Mouse (Mus musculus) E14TG2a.4 (cell line): ENCODE measurements around the gene Trhr2.

Experiments
- H3K27me3 ChIP-seq: 2 replicates; pipeline ENCODE4 v1.6.1; 2014; ENCODE audit warnings: low read length, control low read depth; ENCODE audit not compliant: insufficient read depth
- H3K36me3 ChIP-seq: 2 replicates; pipeline ENCODE4 v1.6.1; 2014; ENCODE audit warnings: low read length, control low read depth; ENCODE audit not compliant: insufficient read depth
- H3K4me1 ChIP-seq: replicated peaks from 2 replicates; pipeline ENCODE4 v1.6.1; 2014; ENCODE audit warnings: low read depth, low read length, control low read depth
- H3K4me3 ChIP-seq: replicated peaks from 2 replicates; pipeline ENCODE4 v1.5.1; 2014; ENCODE audit warnings: mild to moderate bottlenecking, low read length
- H3K9me3 ChIP-seq: 2 replicates; pipeline ENCODE4 v1.6.1; 2014; ENCODE audit warnings: low read length, control low read depth
- CTCF ChIP-seq: conservative IDR thresholded peaks from 2 replicates; pipeline ENCODE4 v1.5.1; 2014; ENCODE audit warnings: low read length
- NANOG ChIP-seq: IDR thresholded peaks from 2 replicates; pipeline ENCODE4 v1.6.1; 2014; ENCODE audit warnings: borderline replicate concordance, low read length, mixed read lengths
- POU5F1 ChIP-seq: IDR thresholded peaks from 2 replicates; pipeline ENCODE4 v1.6.1; 2014; ENCODE audit warnings: low read length, borderline replicate concordance

Gene Trhr2

DNA sequence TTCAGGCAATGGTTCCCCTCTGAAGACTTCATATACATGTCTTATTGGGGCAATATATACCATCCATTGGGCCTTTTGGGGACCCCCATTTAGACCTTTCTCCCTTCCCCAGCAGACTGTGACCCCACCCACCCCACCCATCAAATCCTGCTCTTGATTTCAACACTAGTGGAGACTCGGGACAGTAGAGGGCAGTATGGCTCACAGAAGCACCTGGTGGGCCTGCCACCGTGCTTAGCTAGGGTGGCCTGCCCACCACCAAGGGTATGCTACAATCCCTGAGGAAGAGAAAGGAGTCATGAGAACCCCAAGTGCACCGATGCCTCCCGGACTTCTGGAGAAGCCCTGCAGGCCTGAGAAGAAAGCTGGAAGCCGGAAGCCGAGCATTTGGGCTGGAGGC lies 21.7 kb downstream of the Trhr2 start:
- Histone ChIP-seq H3K9me3 (no peaks in the 10 kb centered on the region), H3K36me3 (no peaks in the 10 kb centered on the region), H3K27me3 (peaks cover 78% of the 10 kb centered on the region), H3K4me1 (peaks cover 45% of the 10 kb centered on the region), H3K4me3 (no peak overlapping the region)
- TF ChIP-seq NANOG (no peak), POU5F1 (no peak), CTCF (no peak)

DNA sequence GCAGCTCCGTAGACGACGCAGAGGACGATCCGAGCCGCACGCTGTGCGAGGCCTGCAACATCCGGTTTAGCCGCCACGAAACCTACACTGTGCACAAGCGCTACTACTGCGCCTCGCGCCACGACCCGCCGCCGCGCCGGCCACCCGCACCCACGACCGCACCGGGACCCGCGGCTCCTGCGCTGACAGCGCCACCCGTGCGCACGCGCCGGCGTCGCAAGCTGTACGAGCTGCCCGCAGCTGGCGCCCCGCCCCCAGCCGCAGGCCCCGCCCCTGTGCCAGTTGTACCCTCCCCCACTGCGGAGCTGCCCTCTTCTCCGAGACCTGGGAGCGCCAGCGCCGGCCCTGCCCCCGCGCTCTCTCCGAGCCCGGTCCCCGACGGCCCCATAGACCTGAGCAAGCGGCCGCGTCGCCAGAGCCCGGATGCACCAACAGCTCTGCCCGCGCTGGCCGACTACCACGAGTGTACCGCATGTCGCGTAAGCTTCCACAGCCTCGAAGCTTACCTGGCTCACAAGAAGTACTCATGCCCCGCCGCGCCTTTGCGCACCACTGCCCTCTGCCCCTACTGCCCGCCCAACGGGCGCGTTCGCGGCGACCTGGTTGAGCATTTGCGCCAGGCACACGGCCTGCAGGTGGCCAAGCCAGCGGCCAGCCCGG lies 24.2 kb downstream of the Trhr2 start:
- TF ChIP-seq POU5F1 (no peak), NANOG (no peak), CTCF (no peak)
- peaks cover 54% of the 10 kb centered on the region for H3K27me3 ChIP-seq
- H3K9me3 ChIP-seq = no peaks in the 10 kb centered on the region
- H3K4me3 ChIP-seq = peak overlapping the region; percentile 86
- H3K4me1 ChIP-seq = peaks cover 27% of the 10 kb centered on the region
- H3K36me3 ChIP-seq = no peaks in the 10 kb centered on the region

DNA sequence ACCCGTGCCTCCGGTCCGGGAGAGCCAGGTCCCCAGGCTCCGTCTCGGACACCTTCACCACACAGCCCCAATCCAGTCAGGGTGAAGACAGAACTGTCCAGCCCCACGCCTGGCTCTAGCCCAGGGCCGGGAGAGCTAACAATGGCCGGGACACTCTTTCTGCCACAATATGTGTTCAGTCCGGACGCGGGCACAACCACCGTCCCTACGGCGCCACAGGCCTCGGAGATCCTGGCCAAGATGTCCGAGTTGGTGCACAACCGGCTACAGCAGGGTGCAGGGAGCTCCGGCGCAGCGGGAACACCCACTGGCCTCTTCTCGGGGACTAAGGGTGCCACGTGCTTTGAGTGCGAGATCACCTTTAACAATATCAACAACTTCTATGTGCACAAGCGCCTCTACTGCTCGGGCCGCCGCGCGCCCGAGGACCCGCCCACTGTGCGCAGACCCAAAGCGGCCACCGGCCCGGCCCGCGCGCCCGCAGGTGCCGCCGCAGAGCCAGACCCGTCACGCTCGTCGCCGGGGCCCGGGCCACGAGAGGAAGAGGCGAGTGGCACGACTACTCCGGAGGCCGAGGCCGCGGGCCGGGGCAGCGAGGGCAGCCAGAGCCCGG lies 24.8 kb downstream of the Trhr2 start:
- H3K36me3 ChIP-seq = no peaks in the 10 kb centered on the region
- TF ChIP-seq POU5F1 = no peak
- TF ChIP-seq CTCF = no peak
- TF ChIP-seq NANOG = no peak
- peak overlapping the region; percentile 86 for H3K4me3 ChIP-seq
- H3K9me3 ChIP-seq = no peaks in the 10 kb centered on the region
- H3K27me3 ChIP-seq = peaks cover 55% of the 10 kb centered on the region
- H3K4me1 ChIP-seq = peaks cover 24% of the 10 kb centered on the region

DNA sequence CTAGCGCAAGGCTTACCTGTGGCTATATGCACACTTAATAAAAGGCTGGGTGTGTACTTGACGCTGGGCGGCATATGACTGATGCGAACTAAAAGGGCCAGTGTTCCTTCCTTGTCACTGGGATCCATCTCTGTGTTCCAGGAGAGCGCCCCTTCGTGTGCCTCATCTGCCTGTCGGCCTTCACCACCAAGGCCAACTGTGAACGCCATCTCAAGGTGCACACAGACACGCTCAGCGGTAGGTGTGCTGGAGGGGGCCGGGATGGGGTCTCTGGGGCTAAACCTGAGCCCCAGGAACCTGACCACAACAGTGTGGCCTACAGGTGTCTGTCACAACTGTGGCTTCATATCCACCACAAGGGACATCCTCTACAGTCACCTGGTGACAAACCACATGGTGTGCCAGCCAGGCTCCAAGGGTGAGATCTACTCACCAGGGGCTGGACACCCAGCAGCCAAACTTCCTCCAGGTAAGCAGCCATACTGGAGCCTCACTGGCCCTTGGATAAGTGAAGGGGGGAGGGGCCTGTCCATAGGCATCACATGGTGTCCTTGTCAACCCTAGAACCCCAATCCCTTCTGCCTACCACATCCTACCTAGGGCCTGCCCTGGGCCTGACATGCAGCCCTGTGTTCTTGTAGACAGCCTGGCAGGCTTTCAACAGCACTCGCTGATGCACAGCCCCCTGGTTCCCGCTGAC lies 25.6 kb downstream of the Trhr2 start:
- H3K36me3 ChIP-seq = no peaks in the 10 kb centered on the region
- peaks cover 27% of the 10 kb centered on the region for H3K4me1 ChIP-seq
- no peaks in the 10 kb centered on the region for H3K9me3 ChIP-seq
- H3K27me3 ChIP-seq = peaks cover 55% of the 10 kb centered on the region
- peak overlapping the region; percentile 86 for H3K4me3 ChIP-seq
- no peak for TF ChIP-seq NANOG
- TF ChIP-seq POU5F1 = no peak
- TF ChIP-seq CTCF = no peak

DNA sequence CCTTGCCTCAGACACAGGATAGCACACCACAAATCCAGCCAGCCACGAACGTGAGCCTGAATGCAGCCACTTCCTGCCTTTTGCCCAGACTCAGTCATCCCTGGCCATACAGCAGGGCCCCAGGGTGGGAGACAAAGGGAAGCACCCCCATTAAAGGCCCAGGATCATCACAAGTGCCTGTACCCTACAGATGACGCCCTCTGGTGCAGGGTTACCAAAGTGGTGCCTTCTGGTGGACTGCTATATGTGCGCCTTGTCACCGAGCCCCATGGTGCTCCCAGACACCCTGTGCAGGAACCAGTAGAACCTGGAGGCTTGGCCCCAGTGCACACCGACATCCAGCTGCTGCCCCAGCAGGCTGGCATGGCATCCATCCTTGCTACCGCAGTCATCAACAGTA lies 27.0 kb downstream of the Trhr2 start:
- Histone ChIP-seq H3K4me3 (no peak overlapping the region), H3K9me3 (no peaks in the 10 kb centered on the region), H3K36me3 (no peaks in the 10 kb centered on the region), H3K4me1 (peaks cover 32% of the 10 kb centered on the region), H3K27me3 (peaks cover 45% of the 10 kb centered on the region)
- TF ChIP-seq POU5F1 (no peak), NANOG (no peak), CTCF (no peak)

DNA sequence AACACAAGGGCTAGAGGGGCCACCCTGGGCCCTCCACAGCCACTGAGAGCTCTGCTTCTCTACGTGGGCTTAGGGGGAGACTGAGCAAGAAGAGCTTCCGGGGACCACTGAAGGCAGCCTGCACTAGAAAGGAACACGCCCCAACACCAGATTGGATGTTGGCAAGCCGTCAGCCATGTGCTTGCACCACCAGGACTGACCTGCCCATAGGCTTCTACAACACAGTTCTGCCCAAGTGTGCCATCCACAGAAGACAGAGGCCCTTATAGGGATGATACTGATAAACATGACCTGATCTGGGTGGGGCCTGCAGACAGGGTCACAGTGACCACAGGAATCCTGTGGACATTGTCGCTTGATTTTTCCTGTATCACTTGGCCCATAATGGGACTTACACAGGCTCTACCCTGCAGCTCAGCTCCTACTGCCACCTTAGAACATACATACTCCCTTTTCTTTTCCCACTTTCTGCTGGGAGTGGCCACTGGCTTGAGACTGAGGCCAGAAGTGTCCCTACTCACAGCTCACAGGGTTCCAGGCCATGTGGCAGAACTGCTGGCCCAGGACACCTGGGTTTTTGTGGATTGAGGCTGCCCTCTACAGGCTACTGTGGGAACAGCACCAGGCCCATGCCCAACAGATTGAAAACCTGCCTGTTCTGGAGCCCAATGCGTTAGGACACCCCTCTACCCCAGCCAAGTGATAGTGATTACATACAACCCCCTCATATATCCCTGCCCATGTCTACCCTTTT lies 27.6 kb downstream of the Trhr2 start:
- peak; percentile 99 for TF ChIP-seq CTCF
- no peak for TF ChIP-seq POU5F1
- TF ChIP-seq NANOG = no peak
- peaks cover 32% of the 10 kb centered on the region for H3K4me1 ChIP-seq
- H3K36me3 ChIP-seq = no peaks in the 10 kb centered on the region

DNA sequence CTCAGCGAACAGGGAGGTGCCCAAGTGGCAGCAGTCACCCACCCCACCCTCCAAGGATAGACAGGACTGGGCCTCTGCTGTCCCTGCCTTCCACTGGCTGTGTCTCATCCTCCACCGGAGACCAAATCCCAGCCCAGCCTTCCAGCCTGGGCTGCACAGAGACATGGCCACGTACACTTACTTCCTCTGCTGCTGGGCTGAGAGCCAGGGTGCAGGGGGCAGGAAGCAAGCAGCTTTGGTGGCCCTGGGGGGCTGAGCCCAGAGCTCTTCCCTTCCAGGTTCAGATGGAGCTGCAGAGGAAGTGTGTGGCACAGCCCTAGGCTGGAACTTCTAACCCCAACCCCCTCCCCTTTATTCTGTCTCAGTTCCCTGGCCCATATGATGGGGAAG lies 29.4 kb downstream of the Trhr2 start:
- TF ChIP-seq POU5F1 (no peak), CTCF (no peak), NANOG (no peak)
- H3K4me3 ChIP-seq = no peak overlapping the region
- peaks cover 28% of the 10 kb centered on the region for H3K27me3 ChIP-seq
- H3K36me3 ChIP-seq = no peaks in the 10 kb centered on the region
- no peaks in the 10 kb centered on the region for H3K9me3 ChIP-seq
- peaks cover 32% of the 10 kb centered on the region for H3K4me1 ChIP-seq

More for the DNA sequence above, 27.6 kb downstream of the Trhr2 start:
- H3K27me3 ChIP-seq = peaks cover 43% of the 10 kb centered on the region
- no peaks in the 10 kb centered on the region for H3K9me3 ChIP-seq
- no peak overlapping the region for H3K4me3 ChIP-seq
